Mouse (Mus musculus) liver, postnatal 0 days (tissue): ENCODE results near the gene Ogfod1. TPM values are rescaled to one million over a fixed set of nuclear protein-coding genes. Genes with fewer than 3 reads are reported as not detected.
A peak's percentile ranks its signal among the peaks of the same experiment; 100 is the strongest.

Source experiments
- ATAC-seq: fragments of 200-750 bp; cut with Nextera tagmentation; 2 replicates; pipeline ENCODE4 v1.8.0; 2017; ENCODE audit warnings: mild to moderate bottlenecking, moderate library complexity
- DNase-seq: peaks from one replicate; pipeline ENCODE4 v3.0.0-alpha.2; 2016
- H3K27ac ChIP-seq: fragments of 300-500 bp; sonication (generic); 2 replicates; pipeline ENCODE4 v1.5.1; 2014; ENCODE audit warnings: antibody characterized with exemption, moderate library complexity, mild to moderate bottlenecking, low read depth
- H3K27me3 ChIP-seq: fragments of 300-500 bp; sonication (generic); 2 replicates; pipeline ENCODE4 v1.6.1; 2014; ENCODE audit warnings: low read length, control low read depth, mixed read lengths; ENCODE audit not compliant: insufficient read depth
- H3K36me3 ChIP-seq: fragments of 300-500 bp; sonication (generic); replicated peaks from 2 replicates; pipeline ENCODE4 v1.6.1; 2014; ENCODE audit warnings: mild to moderate bottlenecking, control low read depth, low read length, moderate library complexity, mixed read lengths; ENCODE audit not compliant: insufficient read depth
- H3K4me1 ChIP-seq: fragments of 300-500 bp; sonication (generic); 2 replicates; pipeline ENCODE4 v1.6.1; 2014; ENCODE audit warnings: antibody characterized with exemption, mild to moderate bottlenecking, control low read depth; ENCODE audit not compliant: insufficient read depth
- H3K4me2 ChIP-seq: fragments of 300-500 bp; sonication (generic); 2 replicates; pipeline ENCODE4 v1.6.1; 2014; ENCODE audit warnings: low read depth, mild to moderate bottlenecking, low read length, moderate library complexity, mixed read lengths
- H3K4me3 ChIP-seq: fragments of 300-500 bp; sonication (generic); 2 replicates; pipeline ENCODE4 v1.5.1; 2014; ENCODE audit warnings: low read depth, low read length
- H3K9ac ChIP-seq: fragments of 300-500 bp; sonication (generic); replicated peaks from 2 replicates; pipeline ENCODE4 v1.6.1; 2014; ENCODE audit warnings: mild to moderate bottlenecking, moderate library complexity
- H3K9me3 ChIP-seq: fragments of 300-500 bp; sonication (generic); 2 replicates; pipeline ENCODE4 v1.6.1; 2016; ENCODE audit warnings: mild to moderate bottlenecking, control low read depth, low read length, mixed read lengths
- CTCF ChIP-seq: sonication (generic); IDR thresholded peaks from 2 replicates; pipeline ENCODE4 v1.5.1; 2016; ENCODE audit warnings: antibody characterized with exemption, low read depth
- EP300 ChIP-seq: IDR thresholded peaks from 2 replicates; pipeline ENCODE4 v1.6.1; 2016; ENCODE audit warnings: antibody characterized with exemption, low read depth, mild to moderate bottlenecking
- WGBS: fragments of 180-500 bp; shearing (Covaris S2); extraction: QIAGEN DNeasy Blood & Tissue Kit; methylation state at CpG from one replicate; pipeline ENCODE4 v1.1.7; 2014; ENCODE audit not compliant: insufficient replicate concordance; 5-methylcytosine and 5-hydroxymethylcytosine counted together
- polyA plus RNA-seq: library from polyadenylated mRNA; unstranded; fragments of >200 nt; fragmentation: Nextera tagmentation; extraction: Ambion mirVana; gene quantifications from 2 replicates; pipeline ENCODE4 v1.2.1, GENCODE M21; 2015

Ogfod1 gene
- polyA plus RNA-seq, 1 experiment from 2014 or later, result 3.5 TPM

DNA sequence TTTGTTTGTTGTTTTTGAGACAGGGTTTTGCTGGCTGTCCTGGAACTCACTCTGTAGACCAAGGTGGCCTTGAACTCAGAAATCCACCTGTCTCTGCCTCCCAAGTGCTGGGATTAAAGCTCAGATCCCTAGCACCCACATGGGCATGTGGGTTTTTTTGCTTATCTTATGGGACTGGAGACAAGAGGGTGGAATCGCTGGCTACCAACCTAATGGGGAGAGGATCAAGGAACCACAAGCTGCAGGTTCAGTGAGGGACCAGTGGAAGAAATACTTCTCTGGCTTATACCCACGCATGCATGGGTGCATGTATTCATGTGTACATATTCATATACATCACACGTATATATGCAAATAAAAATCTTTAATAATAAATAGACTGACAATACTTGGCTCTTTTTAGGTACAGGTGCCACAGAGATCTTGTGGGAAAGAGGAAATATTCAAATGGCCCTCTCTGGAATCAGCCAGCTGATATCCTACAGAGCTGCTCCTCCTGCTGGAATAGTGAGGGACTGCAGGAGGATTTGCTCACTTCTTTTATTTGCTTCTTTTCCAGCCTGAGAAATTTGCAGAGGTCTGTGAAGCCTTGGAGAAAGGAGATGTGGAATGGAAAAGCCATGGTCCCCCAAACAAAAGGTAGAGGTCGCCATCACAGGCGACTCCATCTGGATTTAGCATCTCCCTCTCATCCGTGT, 20.3 kb downstream of the Ogfod1 start:
- peaks cover 40% of the 10 kb centered on the region for H3K36me3 ChIP-seq
- H3K9ac ChIP-seq, result no peak overlapping the region
- 66% methylated on average over 6 of the region's 6 CpGs for whole genome bisulfite sequencing
- H3K27ac ChIP-seq, result no peak overlapping the region
- no peak overlapping the region for H3K4me3 ChIP-seq
- H3K4me2 ChIP-seq, result no peak overlapping the region
- H3K4me1 ChIP-seq, result no peaks in the 10 kb centered on the region
- no peaks in the 10 kb centered on the region for H3K27me3 ChIP-seq
- ATAC-seq (no peak), DNase-seq (peak; percentile 62)
- TF ChIP-seq CTCF (peak; percentile 86), EP300 (no peak)
- no peaks in the 10 kb centered on the region for H3K9me3 ChIP-seq

DNA sequence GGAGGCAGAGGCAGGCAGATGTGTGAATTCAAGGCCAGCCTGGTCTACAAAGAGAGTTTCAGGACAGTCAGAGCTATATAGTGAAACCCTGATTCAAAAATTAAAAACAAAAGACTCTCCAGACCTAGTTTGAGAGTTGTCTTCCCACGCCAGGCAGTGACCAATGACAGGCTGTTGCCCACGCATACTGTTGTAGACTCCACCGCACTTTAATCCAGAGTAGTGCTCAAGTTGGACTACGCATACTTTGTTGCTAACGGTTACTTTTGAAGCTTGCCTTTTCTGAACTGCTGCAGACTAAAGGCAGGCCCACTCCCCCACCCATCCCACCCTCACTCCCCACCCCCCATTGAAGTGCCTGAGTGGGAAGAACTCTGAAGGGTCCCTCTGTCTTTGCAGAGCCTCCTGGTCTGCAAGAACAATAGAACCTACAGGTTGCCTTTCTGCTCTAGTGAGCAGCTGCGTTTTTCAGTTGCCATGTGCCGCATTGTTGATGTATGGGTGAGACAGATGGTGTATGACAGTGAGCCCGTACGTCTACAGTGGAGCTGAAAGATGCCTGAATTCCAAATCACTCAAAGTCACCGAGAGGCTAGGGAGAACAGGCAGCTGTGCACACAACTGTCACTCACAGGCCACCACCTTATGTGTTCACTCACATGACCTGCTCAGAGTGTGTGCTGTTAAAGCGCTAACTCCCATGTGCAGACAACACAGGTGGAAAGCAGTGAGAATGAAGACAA, 29.3 kb downstream of the Ogfod1 start:
- H3K36me3 ChIP-seq, result peaks cover 16% of the 10 kb centered on the region; the same call in 1 of the 2 replicates
- no peaks in the 10 kb centered on the region for H3K4me1 ChIP-seq
- H3K4me3 ChIP-seq, result no peak overlapping the region
- DNase-seq (no peak), ATAC-seq (no peak)
- H3K9ac ChIP-seq, result no peak overlapping the region
- H3K4me2 ChIP-seq, result no peak overlapping the region
- no peak for TF ChIP-seq EP300
- TF ChIP-seq CTCF, result no peak
- no peaks in the 10 kb centered on the region for H3K9me3 ChIP-seq
- no peaks in the 10 kb centered on the region for H3K27me3 ChIP-seq
- 90% methylated on average over 11 of the region's 11 CpGs for WGBS
- no peak overlapping the region for H3K27ac ChIP-seq

DNA sequence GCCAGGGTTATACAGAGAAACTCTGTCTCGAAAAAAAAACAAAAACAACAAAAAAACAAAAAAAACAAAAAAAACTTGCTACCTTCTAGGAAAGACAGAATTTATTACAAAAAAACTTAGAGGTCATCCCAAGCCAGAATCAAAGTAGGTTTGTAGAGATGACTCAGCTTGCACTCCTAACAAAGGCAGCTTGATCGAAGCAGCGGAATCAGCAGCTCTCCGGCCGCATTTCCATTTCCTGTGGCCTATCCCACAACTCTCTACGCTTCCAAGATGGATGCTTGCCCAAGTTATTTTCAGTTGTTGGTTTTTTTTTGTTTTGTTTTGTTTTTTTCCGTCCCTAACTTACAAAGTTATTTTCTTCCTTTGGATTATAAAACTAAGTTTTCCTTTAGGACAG, 31.8 kb downstream of the Ogfod1 start:
- no peak for DNase-seq

DNA sequence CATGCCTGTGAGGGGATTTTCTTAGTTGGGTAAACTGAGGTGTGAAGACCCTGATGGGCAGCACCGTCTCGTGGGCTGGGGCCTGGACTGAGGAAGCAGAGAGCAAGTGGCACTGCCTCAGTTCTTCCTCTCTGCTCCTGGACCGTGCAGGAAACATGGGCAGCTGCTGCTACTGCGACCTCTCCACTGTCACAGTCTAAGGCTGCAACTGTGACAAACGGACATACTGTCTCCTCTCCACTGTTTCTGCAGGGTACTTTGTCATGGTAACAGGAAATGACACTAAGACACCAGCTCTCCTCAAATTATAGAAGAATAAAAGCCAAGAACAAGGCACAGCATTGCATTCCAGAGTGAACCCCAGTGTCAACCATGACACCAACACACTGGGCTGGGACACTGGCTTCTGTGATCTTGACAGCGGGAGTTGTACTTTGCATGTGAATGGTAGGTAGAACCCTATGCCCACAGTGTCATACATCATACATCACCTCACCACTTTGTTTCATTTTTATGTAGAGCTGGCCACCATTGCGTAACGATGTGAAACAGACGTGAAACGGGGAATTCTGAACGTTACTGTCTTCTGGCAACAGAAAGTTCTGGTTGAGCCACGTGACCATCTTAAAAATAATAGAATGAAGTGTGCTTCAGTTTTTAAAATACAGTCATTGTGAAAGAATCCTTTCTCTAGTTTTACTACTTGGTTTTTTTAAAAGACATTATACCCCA, 39.6 kb downstream of the Ogfod1 start:
- Histone ChIP-seq H3K4me2 (no peak overlapping the region), H3K4me1 (no peaks in the 10 kb centered on the region), H3K9me3 (no peaks in the 10 kb centered on the region), H3K27ac (no peak overlapping the region), H3K4me3 (no peak overlapping the region), H3K27me3 (no peaks in the 10 kb centered on the region), H3K36me3 (no peaks in the 10 kb centered on the region), H3K9ac (no peak overlapping the region)
- DNase-seq (no peak), ATAC-seq (no peak)
- WGBS, result 64% methylated on average over 12 of the region's 12 CpGs
- TF ChIP-seq EP300 (no peak), CTCF (no peak)

More for the DNA sequence above, 31.8 kb downstream of the Ogfod1 start:
- Histone ChIP-seq H3K4me2 (no peak overlapping the region), H3K27ac (no peak overlapping the region), H3K9ac (no peak overlapping the region), H3K9me3 (no peaks in the 10 kb centered on the region), H3K4me1 (no peaks in the 10 kb centered on the region), H3K36me3 (peaks cover 5% of the 10 kb centered on the region; the same call in 1 of the 2 replicates), H3K4me3 (no peak overlapping the region), H3K27me3 (no peaks in the 10 kb centered on the region)
- no peak for ATAC-seq
- TF ChIP-seq CTCF, result no peak
- 89% methylated on average over 7 of the region's 7 CpGs for WGBS

DNA sequence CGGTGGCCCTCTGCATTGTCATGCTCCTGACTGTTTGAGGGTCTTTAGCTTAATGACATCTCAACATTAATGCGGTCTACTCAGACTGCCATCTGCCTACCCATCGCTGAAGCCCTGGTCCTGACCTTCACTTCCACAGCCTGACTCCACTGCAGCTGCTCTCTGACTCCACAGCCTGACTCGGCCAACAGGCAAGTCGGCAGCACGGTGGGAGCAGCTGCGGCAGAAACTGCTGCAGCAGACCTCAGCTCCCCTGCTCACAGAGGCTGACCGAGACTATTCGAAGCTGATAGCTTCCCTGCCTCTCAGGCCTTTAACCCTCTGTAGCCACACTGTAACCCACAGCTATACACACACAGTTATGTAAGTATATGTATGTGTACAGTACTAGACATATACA, 51.0 kb downstream of the Ogfod1 start:
- H3K27me3 ChIP-seq, result no peaks in the 10 kb centered on the region
- DNase-seq (no peak), ATAC-seq (no peak)
- no peaks in the 10 kb centered on the region for H3K36me3 ChIP-seq
- H3K4me3 ChIP-seq, result no peak overlapping the region
- 89% methylated on average over 9 of the region's 9 CpGs for WGBS
- H3K27ac ChIP-seq, result no peak overlapping the region
- H3K4me2 ChIP-seq, result no peak overlapping the region
- H3K9me3 ChIP-seq, result no peaks in the 10 kb centered on the region
- H3K4me1 ChIP-seq, result no peaks in the 10 kb centered on the region
- no peak overlapping the region for H3K9ac ChIP-seq
- TF ChIP-seq EP300 (no peak), CTCF (no peak)

DNA sequence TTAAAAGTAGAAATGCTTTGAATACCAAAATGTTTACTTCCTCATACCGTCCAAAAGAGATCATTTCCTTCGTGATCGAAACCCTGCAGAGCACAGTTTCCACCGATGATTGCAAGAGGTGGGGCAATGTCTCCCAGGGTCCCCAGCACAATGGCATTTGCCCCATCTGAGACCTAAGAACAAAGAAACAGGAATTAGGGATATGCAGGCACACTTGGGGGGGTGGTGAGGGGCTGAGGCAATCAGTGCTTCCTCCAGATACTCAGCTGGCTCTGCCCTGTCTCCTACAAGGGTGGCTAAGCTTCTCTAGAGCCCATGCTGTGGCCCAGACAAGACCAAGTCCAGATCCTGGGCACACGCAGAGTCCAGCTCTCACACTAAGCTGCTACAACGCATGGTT, 52.7 kb downstream of the Ogfod1 start:
- Histone ChIP-seq H3K4me2 (no peak overlapping the region), H3K36me3 (no peaks in the 10 kb centered on the region), H3K4me1 (no peaks in the 10 kb centered on the region), H3K9ac (no peak overlapping the region), H3K27me3 (no peaks in the 10 kb centered on the region), H3K4me3 (no peak overlapping the region), H3K9me3 (no peaks in the 10 kb centered on the region), H3K27ac (no peak overlapping the region)
- WGBS, result 62% methylated on average over 6 of the region's 6 CpGs
- no peak for TF ChIP-seq EP300
- no peak for TF ChIP-seq CTCF
- no peak for ATAC-seq
- DNase-seq, result no peak
